Mouse (Mus musculus) heart, postnatal 10 days (tissue): Measurements from ENCODE around the gene Sgms1. TPM values are rescaled to one million over a fixed set of nuclear protein-coding genes. Genes with fewer than 3 reads are reported as not detected.

Source experiments
- DNase-seq, 2 experiments: peaks; one replicate each; pipeline ENCODE4 v3.0.0; 2021
- intact Hi-C: fragments of 180-260 bp; cut with DNase I; formaldehyde crosslinking; loops from one replicate; pipeline ENCODE4 v1.15.1; 2025
- total RNA-seq, 2 experiments: library from RNA; stranded (reverse); gene quantifications; 2 replicates each; pipeline ENCODE4 v1.2.3; 2021

The Sgms1 gene
- total RNA-seq, 2 experiments from 2014 or later: 54.1 to 67.2 TPM

DNA sequence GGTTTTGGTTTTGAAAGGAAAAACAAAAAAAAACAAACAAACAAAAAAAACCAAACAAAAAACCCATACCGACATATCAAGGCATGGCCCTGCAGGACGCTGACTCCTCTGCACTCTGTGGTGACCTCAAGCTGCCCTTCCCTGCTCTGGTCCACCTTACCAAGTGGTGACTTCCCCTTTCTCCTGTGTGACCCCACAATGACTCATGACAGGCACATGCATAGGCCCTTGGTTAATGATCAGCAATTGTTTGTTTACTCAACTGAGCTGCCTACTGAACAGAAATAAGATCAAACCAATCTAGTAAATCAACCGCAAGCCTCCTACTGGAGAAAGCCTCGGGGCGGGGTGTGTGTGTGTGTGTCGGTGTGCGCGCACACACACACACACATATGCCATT lies 112.7 kb downstream of the Sgms1 start:
- intact Hi-C loops: no loop called here
- no peak for DNase-seq

DNA sequence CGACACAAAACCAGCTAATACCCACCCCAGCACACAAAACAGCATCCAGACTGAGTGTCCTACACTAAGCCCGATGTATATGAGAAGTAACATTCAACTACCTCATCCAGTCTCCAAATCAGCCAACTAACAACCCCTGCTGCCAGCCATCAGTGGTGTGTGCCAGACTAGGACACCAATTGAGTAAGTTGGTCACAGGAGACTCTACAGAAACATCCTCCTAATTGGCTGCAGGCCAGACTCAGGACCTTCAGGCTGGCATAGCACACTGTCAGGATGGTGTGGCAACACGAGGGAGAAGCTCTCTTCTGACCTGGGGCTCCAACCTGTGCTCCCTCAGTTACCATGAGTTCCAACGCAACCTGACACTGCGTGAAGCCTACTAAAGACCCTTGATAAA lies 113.3 kb downstream of the Sgms1 start:
- intact Hi-C loops: no loop called here
- peak in 1 of 2 experiments; percentile 19 for DNase-seq

DNA sequence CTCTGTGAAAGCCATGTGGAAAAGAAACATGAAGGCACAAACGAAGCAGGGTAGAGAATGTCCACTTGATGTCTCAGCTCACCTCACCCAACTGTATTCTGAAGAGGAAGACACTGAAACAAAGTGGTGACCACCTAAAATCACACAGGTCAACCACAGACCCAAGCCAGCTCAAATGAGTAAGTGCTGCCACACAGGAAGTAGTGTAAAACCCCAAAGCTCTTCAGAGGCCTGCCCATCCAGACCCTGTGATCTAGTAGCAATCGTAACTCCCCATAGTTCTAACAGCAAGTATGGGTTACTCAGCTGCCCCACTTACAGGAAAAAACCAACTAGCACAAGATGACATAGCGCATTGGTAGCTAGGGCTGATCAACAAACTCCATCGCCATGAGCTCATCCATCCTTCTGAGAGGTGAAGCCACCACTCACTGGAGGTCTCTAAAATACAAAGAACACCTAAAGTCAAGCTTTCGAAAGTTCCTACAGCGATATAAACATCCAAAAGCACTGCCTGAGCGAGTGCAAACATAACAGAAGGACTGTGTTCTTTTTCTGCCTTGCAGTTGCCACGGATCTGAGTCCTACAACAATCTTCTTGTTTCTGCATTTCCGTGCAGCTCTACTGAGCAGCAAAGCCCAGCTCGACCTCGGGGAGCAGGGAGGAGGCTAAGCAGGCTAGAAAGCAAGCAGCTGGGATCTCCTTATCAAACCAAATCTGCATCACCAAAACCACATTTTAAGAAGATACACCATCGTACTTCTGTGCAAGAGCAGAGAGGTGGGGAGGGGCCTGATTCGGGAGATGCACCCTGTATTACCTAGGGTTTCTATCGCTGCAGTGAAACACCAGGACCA lies 114.2 kb downstream of the Sgms1 start:
- DNase-seq: no peak
- intact Hi-C loops: no loop called here

DNA sequence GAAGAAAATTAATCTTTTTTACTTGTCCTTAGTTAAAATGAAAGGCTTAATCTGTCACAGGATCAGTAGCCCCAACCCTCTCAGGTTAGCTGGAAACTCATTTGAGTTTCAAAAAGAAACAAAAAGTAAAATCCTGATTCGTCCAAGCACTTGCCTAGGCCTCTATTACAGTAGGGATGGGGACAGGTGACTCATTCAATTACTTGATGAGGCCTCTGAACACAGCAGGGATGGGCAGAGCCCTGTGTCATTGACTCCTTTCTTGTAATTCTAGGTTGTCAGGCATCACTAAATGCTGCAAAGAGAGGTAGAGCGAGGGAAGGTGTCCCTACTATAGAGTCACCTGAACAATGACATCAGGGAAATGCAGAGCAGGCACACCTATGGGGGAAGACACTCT lies 115.4 kb downstream of the Sgms1 start:
- intact Hi-C loops: no loop called here
- DNase-seq: no peak

DNA sequence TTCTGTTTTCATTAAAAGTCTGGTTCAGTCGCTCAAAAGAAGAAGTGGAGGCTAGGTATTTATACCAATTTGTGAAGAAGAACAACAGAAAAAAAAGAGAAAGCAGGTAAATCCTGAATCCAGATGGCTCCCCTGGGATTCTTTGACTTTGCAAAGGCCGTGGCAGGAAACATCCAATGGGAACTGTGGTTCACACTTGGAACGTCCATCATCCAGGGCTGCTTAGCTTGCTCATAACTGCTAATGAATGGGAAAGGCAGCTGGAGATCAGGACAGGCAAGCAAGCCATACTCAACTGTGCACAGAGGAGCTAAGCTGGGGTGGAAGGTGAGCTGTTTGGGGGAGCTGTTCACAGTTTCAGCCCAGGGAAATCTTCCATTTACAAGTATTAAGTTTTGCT lies 115.8 kb downstream of the Sgms1 start:
- intact Hi-C loops: no loop called here
- DNase-seq: no peak

DNA sequence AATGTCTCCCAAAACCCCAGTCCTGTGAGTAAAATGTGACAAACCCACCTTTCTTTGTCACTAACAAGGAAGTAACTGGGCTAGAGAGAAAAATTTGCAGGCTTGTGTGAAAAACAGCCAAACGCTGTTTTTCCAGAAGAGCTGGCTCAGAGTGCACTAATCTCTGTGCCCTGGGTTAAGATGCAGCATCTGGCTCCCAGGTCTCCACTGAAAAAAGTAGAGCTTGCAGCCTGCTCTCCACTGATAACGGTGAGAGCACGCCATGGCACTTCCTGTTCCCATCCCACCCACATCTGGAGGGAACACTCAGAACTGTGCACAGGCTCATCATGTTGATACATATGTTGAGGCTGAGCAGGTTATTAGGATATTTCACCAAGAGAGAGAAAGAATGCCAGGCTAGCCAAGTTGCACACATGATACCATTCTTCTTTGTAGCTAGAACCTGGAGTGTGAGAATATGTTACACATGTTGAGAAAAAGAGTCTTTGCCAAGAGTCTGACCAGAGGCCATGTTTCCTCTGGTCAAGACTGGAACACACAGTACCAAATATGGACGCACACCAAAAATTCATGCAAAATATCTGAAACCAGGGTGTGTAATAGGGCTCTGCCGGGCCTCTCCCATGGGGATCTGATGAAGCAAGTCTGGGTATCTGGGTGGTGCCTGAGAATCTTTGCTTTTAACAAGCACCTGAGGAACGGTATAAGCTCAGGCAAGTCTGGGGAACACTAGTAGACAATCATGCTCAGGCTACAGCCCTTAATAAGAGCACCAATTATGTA lies 116.8 kb downstream of the Sgms1 start:
- intact Hi-C loops: no loop called here
- no peak for DNase-seq

DNA sequence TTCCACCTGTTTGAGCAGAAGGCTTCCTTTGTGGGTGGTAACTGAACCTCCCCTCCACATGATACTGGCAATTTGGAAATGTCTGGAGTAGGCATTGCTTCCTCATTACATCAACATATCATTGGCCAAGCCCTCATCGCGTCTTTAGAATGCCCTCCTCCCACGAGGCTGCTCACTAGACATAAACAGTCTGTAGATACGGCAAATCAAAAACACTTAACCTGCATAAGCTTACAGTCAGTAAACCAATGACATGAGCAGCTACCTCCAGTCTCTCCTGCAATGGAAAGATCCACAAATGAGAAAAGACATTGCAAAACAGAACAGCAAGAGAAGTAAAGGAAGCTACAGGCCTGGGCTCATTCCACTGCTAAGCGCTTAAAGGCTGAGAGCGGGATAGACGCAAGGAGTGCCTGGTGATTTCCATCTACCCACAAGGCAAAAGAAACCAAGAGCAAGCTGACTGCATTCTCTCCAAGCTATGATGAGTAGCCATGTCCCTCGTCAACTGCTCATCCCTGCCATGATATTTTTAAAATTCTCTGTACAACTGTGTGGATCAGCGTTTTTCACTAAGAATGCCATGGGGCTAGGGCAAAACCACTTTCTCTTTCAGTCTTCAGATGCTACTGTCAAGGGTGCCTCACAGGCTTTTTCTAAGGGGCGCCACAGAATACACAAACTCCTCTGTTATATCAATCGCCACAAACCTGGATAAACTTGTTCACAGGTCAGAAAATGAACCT lies 117.9 kb downstream of the Sgms1 start:
- intact Hi-C loops: no loop called here
- no peak for DNase-seq

DNA sequence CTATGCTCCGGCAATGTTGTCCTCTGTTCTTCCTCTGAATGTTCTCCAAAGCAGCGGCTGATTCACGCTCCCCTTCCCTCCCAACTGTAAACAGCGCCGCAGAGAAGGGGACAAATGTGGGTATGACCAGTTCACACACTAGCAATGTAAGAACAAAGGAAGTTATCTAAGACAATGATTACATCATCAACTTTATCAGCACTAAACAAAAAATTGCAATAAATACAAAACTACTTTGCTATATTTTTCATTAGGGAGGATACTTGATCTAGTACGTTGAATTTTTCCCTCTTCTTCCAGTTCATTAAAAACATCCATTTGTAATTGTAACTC lies 119.7 kb downstream of the Sgms1 start:
- DNase-seq: no peak
- intact Hi-C loops: no loop called here

DNA sequence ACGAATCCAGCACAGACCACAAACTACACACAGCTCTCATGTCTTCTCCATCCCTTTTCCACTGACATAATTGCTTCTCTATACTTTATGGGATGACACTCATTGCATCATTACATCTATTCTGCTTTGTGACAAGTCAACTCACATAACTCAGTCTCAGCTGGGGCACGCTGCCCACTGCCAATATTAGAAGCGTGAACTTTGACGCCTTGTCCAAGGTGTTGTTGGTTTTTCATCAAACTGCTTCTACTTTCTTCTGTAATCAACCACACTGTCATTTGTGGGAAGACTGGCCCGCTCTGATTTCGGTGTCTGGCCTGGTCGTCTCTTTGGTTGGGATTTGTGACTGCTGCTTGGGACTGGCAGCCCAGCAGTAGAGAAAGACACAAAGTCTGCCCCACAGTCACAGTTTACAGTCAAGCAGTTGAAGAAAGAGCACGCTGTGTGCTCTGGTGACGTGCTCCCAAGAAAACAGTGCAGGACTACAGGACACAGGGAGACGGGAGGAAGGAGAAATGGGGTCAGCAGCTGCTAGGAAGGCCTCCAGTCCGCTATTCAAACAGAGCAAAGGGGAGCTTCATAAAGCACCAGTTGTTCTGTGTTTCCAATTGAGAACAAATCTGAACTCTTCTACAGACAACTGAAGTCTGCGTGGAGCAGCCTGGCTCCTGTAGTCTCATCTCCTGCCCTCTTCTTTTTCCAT lies 120.2 kb downstream of the Sgms1 start:
- intact Hi-C loops: no loop called here
- DNase-seq: no peak

DNA sequence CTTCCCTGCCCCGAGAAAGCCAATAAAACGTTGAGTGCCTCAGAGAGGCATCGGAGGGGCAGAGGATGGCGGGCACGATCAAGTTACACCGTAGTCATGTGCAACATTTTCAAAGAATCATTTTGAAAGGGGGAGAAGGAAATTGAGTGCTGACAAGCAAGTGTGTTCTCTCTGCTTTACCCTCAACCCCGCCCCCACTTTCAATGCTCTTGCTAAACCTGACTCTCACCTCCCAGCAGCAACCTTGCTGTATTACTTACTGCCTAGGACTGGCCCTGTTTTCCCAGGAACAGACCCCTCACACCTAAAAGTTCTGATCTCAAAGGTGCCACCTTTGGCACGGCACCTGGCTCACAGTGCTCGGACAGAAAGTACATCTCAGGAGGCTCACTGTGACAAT lies 121.0 kb downstream of the Sgms1 start:
- intact Hi-C loops: no loop called here
- DNase-seq: no peak

DNA sequence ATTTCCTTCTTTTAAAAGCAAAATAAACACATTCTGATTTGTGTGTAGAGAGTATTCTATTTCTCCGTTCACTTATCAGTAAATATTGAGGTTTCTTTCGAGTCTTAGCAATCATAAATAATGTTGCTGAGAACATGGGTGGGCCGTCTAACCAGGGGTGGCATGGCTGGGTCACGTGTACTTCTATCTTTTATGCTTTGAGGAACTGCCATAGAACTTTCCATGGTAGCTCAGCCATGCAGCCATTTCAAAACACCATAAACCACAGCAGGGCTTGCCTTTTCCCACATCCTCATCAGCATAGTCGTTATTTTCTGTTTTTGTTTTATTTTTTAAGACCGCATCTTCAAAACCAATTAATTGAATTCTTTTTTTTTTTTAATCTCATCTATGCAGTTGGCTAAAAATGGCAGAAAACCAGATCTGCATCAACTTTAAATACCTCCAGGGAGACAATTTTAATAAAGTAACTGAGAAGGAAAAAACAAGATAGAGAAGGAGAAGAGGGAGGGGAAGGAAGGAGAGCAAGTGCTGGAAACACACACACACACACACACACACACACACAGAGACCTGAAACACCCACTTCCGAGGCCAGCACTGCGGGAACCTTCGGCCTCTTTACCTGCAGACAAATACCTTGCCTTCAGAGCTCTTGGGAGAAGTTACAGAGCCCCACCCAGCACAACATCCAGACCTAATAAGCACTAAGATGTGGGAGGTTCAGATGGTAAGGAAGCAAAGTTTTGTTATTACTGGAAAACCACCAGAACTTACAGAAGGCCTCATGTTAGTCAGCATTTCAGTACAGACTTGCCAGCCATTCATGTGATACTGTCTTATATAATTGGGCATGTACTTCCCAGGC lies 122.9 kb downstream of the Sgms1 start:
- intact Hi-C loops: no loop called here
- peak in 1 of 2 experiments; percentile 16 for DNase-seq

DNA sequence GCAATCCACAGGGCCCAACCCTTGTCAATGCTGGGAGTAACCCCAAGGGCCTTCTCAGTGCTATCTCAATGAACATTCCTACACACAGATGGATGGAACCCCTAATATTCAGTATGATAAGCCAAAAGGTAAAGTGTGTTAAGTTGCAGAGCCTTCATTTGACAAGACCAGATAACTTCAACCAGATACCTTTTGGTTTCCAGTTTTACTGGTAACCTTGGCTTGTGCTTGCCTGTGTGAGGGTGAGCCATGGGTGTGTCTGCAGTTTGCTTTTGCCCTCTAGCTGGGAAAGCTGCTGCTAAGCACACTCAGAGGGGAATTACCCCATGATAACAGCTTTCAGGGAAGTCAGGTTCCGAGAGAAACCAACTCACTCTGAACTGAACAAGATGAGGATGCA lies 125.8 kb downstream of the Sgms1 start:
- no peak for DNase-seq
- intact Hi-C loops: no loop called here

DNA sequence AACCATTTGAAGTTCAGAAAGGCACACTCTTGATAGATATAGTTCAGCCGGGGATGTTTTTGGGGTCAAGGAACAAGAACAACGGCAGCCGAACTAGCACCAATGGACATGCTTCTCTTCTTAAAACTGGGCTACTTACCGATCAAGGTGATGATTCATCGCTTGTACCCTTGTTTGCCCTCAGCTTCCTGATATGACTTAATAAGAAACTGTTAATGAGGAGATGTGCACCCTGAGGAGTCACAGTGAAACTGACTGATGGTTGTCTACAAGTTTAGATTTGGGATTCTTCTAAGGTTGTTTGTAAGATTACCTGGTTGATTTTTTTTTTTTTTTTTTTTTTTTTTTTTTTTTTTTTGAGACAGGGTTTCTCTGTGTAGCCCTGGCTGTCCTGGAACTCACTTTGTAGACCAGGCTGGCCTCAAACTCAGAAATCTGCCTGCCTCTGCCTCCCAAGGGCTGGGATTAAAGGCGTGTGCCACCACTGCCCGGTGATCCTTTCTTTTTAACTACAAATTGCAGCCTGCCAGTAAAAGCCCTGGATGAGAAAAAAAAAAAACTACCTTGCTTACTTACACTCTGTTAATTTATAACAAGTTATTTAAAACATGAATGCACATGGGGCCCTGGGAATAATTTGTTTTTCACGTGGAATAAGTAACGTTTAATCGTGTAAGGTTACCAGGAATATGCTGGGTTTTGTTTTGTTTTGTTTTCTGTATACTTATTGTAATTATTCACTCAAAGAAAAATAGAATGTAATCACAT lies 126.5 kb downstream of the Sgms1 start:
- DNase-seq: no peak
- intact Hi-C loops: no loop called here

DNA sequence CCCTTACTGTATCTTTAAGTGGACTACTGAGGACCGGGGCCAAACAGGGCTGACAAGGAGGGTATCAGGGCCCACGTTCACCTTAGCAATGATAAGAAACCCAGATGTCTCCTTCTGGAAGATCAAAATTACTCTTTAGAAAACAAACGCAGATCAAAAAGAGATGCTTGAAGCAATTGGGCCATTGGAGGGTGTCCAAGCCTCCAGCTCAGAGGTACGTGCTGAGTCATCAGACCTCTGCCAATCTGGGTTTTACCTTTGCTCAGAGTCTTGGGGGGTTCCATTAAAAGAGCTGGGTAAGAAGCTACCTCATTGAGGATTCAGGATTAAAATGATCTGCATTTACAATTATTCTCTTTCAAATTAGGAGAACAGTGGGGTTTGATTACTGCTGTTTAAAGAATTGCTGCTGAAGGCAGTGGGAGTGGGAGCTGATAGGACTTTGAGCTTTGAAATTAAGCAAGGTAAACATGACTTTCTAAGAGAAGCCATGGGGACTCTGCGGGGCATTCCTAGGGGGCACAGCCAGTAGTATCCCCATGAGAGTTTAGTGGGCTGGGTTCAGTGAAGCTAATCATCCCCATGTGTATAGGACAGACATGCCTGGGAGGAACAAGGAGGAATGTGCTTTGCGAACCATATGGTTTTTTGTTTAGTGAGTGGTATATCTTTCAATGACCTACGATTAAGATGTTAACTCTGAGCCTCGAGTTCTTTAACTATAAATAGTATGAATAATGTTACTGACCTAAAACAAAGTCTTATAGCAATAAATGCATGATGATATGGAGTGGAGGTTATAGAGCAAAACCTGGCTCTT lies 128.4 kb downstream of the Sgms1 start:
- intact Hi-C loops: no loop called here
- DNase-seq: no peak

DNA sequence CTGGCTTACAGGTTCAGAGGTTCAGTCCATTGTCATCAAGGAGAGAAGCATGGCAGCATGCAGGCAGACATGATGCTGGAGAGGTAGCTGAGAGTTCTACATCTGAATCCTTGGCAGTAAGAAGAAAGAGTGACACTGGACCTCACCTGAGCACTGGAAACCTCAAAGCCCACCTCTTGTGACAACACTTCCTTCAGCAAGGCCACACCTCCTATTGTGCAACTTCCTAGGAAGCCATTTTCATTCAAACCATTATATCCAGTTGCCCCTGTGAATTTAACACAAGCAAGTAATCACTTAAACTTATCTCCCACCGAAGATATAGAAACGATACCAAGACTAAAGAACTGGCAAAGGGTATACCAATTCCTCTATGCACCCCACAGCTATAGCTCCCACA lies 129.7 kb downstream of the Sgms1 start:
- no peak for DNase-seq
- intact Hi-C loops: no loop called here

DNA sequence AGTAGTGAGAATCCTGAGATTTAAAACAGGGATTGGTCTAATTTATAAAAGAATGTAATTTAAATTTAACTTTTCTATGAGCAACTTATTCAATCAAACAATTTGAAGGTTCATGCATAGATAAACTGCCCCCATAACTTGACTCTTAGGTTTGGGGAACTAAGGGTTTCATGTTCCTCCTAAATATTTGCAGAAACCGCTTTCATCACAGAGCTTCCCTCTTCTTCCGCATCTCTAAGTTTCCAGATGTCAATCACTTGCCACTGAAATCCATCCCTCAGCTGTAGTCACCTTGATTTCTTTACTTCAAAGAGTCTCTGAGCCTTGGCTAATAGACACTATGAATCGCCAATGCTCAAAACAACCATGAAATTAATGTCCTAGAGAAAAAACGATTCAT lies 130.5 kb downstream of the Sgms1 start:
- DNase-seq: no peak
- intact Hi-C loops: no loop called here

DNA sequence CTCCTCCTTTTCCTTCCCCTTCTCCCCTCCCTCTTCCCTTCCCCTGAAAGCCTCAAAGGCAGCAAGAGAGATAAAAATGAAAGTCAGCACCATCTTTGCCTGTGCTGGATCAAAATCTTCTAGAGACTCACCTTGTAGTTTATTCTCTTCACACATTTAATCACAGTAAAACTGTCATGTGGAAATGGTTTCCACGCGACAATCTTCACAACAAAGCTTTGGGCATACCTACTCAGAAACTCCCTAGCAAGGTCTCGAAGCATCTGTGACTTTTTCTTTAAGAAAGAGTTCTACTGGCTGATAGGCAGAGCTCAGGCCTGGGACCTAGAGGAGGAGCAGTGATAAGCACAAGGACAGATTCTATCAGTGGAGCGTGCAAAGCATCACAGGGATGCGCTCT lies 131.4 kb downstream of the Sgms1 start:
- intact Hi-C loops: no loop called here
- no peak for DNase-seq

DNA sequence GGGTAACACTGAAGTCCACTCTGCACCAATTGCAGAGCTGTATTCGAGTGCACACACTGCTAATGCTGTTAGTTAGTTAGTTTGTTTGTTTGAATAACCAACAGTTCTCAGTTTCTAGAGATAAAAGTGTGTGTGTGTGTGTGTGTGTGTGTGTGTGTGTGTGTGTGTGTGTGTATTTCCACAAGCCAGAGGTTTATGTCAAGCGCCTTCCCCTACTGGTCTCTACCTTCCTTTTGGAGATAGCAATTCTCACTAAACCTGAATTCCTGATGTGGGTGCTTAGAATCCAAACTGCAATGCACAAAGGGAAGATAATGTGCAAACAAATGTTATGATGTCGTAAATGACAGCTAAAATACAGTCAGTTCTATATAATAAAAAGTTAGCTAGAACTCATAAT lies 131.9 kb downstream of the Sgms1 start:
- intact Hi-C loops: no loop called here
- DNase-seq: no peak
